Mouse (Mus musculus) heart, postnatal 0 days (tissue): Measurements from ENCODE around the gene Exosc3. TPM values are rescaled to one million over a fixed set of nuclear protein-coding genes. Genes with fewer than 3 reads are reported as not detected.

Experiments
- ATAC-seq: fragments of 200-750 bp; cut with Nextera tagmentation; 2 replicates; pipeline ENCODE4 v1.8.0; 2017; ENCODE audit warnings: low read depth, moderate number of reproducible peaks, moderate library complexity; ENCODE audit not compliant: insufficient read depth
- DNase-seq: peaks from one replicate; pipeline ENCODE4 v3.0.0-alpha.2; 2016; ENCODE audit warnings: low spot score
- H3K27ac ChIP-seq: fragments of 300-500 bp; sonication (generic); 2 replicates; pipeline ENCODE4 v1.5.1; 2014; ENCODE audit warnings: low read depth, mild to moderate bottlenecking
- H3K27me3 ChIP-seq: fragments of 300-500 bp; sonication (generic); 2 replicates; pipeline ENCODE4 v1.6.1; 2014; ENCODE audit warnings: low read length, mixed read lengths; ENCODE audit not compliant: control insufficient read depth, insufficient read depth
- H3K36me3 ChIP-seq: fragments of 300-500 bp; sonication (generic); replicated peaks from 2 replicates; pipeline ENCODE4 v1.6.1; 2014; ENCODE audit warnings: low read length, mixed read lengths; ENCODE audit not compliant: control insufficient read depth, insufficient read depth
- H3K4me1 ChIP-seq: fragments of 300-500 bp; sonication (generic); 2 replicates; pipeline ENCODE4 v1.6.1; 2014; ENCODE audit warnings: antibody characterized with exemption; ENCODE audit not compliant: control insufficient read depth, insufficient read depth
- H3K4me2 ChIP-seq: fragments of 300-500 bp; sonication (generic); 2 replicates; pipeline ENCODE4 v1.6.1; 2014; ENCODE audit warnings: low read depth, mild to moderate bottlenecking, low read length, moderate library complexity
- H3K4me3 ChIP-seq: fragments of 300-500 bp; sonication (generic); 2 replicates; pipeline ENCODE4 v1.5.1; 2014; ENCODE audit warnings: low read depth, low read length
- H3K9ac ChIP-seq: fragments of 300-500 bp; sonication (generic); replicated peaks from 2 replicates; pipeline ENCODE4 v1.6.1; 2014; ENCODE audit warnings: low read depth, low read length, mixed read lengths
- H3K9me3 ChIP-seq: fragments of 300-500 bp; sonication (generic); replicated peaks from 2 replicates; pipeline ENCODE4 v1.6.1; 2016; ENCODE audit warnings: low read length; ENCODE audit not compliant: control insufficient read depth
- CTCF ChIP-seq: IDR thresholded peaks from 2 replicates; pipeline ENCODE4 v1.5.1; 2016; ENCODE audit warnings: antibody characterized with exemption, control low read depth, low read depth
- EP300 ChIP-seq: IDR thresholded peaks from 2 replicates; pipeline ENCODE4 v1.6.1; 2016; ENCODE audit warnings: antibody characterized with exemption, low read depth
- WGBS: fragments of 180-500 bp; shearing (Covaris S2); extraction: QIAGEN DNeasy Blood & Tissue Kit; methylation state at CpG from one replicate; pipeline ENCODE4 v1.1.7; 2014; 5-methylcytosine and 5-hydroxymethylcytosine counted together
- polyA plus RNA-seq: library from polyadenylated mRNA; unstranded; fragments of >200 nt; fragmentation: Nextera tagmentation; extraction: Ambion mirVana; gene quantifications from 2 replicates; pipeline ENCODE4 v1.2.1, GENCODE M21; 2015
- total RNA-seq: library from RNA; depleted of rRNA; stranded (reverse); fragments of >200 nt; gene quantifications from 2 replicates; pipeline ENCODE4 v1.2.3, GENCODE M21; 2014; ENCODE audit warnings: low replicate concordance

The Exosc3 gene
- total and polyA plus RNA-seq, 2 experiments from 2014 or later: 24.2 to 29.2 TPM

DNA sequence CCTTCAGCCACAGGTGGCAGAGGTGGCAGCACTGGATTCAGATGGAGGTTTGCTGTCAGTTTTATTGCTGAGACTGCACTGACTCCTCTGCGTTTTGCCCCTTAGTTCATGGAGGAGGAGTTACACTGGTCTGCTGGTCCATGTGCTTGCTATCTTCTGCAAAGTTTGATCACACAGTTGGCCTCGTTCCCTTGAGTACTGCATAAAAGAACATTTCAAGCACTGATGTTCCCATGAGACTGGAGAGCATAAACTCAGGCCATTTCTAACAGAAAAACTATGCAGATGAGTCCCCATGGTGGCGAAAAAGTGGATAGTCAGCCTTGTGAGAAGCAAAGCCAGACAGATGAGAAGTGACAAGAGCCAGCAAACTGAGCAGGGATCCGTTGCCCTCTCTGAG is 34.0 kb upstream of the Exosc3 start:
- peaks cover 44% of the 10 kb centered on the region for H3K36me3 ChIP-seq
- 68% methylated on average over 4 of the region's 4 CpGs for WGBS

DNA sequence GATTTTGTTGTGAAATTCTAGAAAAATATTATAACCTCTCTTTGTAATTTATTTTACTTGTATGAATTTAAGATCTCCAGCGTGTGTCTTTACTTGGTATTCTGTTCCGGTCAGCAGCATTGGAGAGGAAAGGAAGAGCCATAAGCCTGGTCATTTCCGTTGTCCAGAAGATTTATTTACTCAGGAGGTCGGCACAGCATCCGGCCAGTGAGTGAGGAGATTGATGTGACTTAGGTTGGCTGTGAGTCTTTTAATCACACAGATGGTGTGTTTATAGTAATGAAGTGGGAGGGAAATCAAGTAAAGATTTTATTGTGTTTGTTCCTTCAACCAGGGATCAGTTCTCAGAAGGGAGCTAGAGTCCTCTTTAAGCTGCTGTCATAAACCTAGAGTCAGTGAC is 32.3 kb upstream of the Exosc3 start:
- Histone ChIP-seq H3K9me3 (no peaks in the 10 kb centered on the region), H3K27ac (no peak overlapping the region), H3K36me3 (peaks cover 56% of the 10 kb centered on the region), H3K9ac (no peak overlapping the region), H3K4me2 (no peak overlapping the region), H3K27me3 (no peaks in the 10 kb centered on the region), H3K4me1 (no peaks in the 10 kb centered on the region), H3K4me3 (no peak overlapping the region)
- no peak for ATAC-seq
- DNase-seq: no peak
- TF ChIP-seq EP300: no peak
- no peak for TF ChIP-seq CTCF
- 80% methylated on average over 5 of the region's 5 CpGs for WGBS

More for the DNA sequence above, 34.0 kb upstream of the Exosc3 start:
- ATAC-seq: no peak
- Histone ChIP-seq H3K9me3 (no peaks in the 10 kb centered on the region), H3K4me2 (no peak overlapping the region), H3K4me1 (no peaks in the 10 kb centered on the region), H3K9ac (no peak overlapping the region), H3K27me3 (no peaks in the 10 kb centered on the region), H3K4me3 (no peak overlapping the region), H3K27ac (no peak overlapping the region)
- DNase-seq: no peak
- TF ChIP-seq EP300 (no peak), CTCF (no peak)

GRCm38 (mm10) chr4:45371261-45371660 is 28.7 kb upstream of the Exosc3 start:
- H3K4me2 ChIP-seq: no peak overlapping the region
- no peaks in the 10 kb centered on the region for H3K27me3 ChIP-seq
- WGBS: 77% methylated on average over 3 of the region's 3 CpGs
- peaks cover 53% of the 10 kb centered on the region for H3K36me3 ChIP-seq
- H3K27ac ChIP-seq: no peak overlapping the region
- ATAC-seq (no peak), DNase-seq (no peak)
- no peaks in the 10 kb centered on the region for H3K9me3 ChIP-seq
- no peak overlapping the region for H3K4me3 ChIP-seq
- TF ChIP-seq CTCF (no peak), EP300 (no peak)
- no peak overlapping the region for H3K9ac ChIP-seq
- H3K4me1 ChIP-seq: no peaks in the 10 kb centered on the region

- H3K4me3 ChIP-seq: no peak overlapping the region
- H3K36me3 ChIP-seq: peaks cover 38% of the 10 kb centered on the region
- WGBS: 93% methylated on average over 3 of the region's 3 CpGs
- H3K9ac ChIP-seq: no peak overlapping the region
- DNase-seq: no peak
- ATAC-seq: no peak
- no peaks in the 10 kb centered on the region for H3K9me3 ChIP-seq
- TF ChIP-seq EP300 (no peak), CTCF (no peak)
- no peaks in the 10 kb centered on the region for H3K27me3 ChIP-seq
- H3K4me1 ChIP-seq: 0 out of 2 replicates have a peak, but pooled peaks cover 5% of the 10 kb centered on the region
- no peak overlapping the region for H3K27ac ChIP-seq
- H3K4me2 ChIP-seq: no peak overlapping the region
These were observed 14.1 kb upstream of the Exosc3 start for GRCm38 (mm10) chr4:45356653-45357052.

DNA sequence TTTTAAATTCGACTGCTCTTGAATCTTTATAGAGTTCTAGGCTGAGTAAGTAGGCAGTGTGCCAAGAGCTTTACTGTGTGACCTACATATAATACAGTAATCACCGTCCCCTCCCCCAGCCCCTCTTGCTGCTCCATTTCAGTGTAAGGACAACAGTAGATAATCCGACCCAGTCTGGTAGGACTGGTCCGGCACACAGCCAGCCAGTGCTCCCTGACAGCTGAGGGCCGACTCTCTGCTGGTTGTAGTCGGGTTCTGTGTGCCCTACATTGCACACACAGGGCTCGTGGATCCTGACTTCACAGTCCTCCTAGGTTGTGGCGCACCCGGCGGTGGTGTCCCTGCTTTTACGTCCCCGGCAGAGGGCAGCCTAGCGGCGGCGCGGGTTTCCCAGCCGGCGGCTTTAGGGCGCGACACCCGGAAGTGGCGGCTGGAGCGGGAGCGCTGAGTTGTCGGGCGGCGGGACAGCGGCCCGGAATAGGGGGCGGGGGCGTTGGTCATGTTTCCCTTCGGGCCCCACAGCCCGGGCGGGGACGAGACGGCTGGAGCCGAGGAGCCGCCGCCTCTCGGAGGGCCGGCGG is 773 bp downstream of the Exosc3 start, which contains the start of gene Dcaf10:
Gene Dcaf10 (plus strand): TSS at position 433 of the 581 bp plus-strand sequence.
- Histone ChIP-seq H3K36me3 (peaks cover 5% of the 10 kb centered on the region), H3K4me1 (peaks cover 11% of the 10 kb centered on the region; the same call in 1 of the 2 replicates), H3K4me3 (peak within 1 kb of the TSS; percentile 74), H3K4me2 (peak within 1 kb of the TSS; percentile 90), H3K9ac (peak within 1 kb of the TSS; percentile 87), H3K27me3 (no peaks in the 10 kb centered on the region), H3K27ac (peak within 1 kb of the TSS; percentile 95), H3K9me3 (no peaks in the 10 kb centered on the region)
- peak; percentile 89 for DNase-seq
- peak; percentile 93 for ATAC-seq
- TF ChIP-seq EP300 (0 out of 2 replicates have a peak, but pooled peaks have one; percentile 53), CTCF (peak; percentile 45)
- under 1% methylated on average over 42 of the region's 42 CpGs for WGBS

- peaks cover 4% of the 10 kb centered on the region for H3K36me3 ChIP-seq
- H3K4me2 ChIP-seq: peak overlapping the region; percentile 90
- peaks cover 11% of the 10 kb centered on the region; the same call in 1 of the 2 replicates for H3K4me1 ChIP-seq
- H3K27ac ChIP-seq: peak overlapping the region; percentile 95
- H3K9ac ChIP-seq: no peak overlapping the region
- peak overlapping the region; percentile 74; the same call in 1 of the 2 replicates for H3K4me3 ChIP-seq
- TF ChIP-seq CTCF: no peak
- no peak for TF ChIP-seq EP300
- DNase-seq: no peak
- H3K27me3 ChIP-seq: no peaks in the 10 kb centered on the region
- WGBS: 51% methylated on average over 9 of the region's 9 CpGs
- H3K9me3 ChIP-seq: no peaks in the 10 kb centered on the region
- ATAC-seq: no peak
These were observed 1.3 kb downstream of the Exosc3 start for GRCm38 (mm10) chr4:45341226-45341625.
